Mouse (Mus musculus) C2C12 (cell line): Measurements from ENCODE around the gene Cdc20.

Experiments
- CTCF ChIP-seq: IDR thresholded peaks from one replicate; pipeline ENCODE4 v1.5.1; 2011; ENCODE audit not compliant: control insufficient read depth, insufficient read depth, insufficient read length
- USF1 ChIP-seq: IDR thresholded peaks from one replicate; pipeline ENCODE4 v1.6.1; 2011; ENCODE audit warnings: low read depth, mild to moderate bottlenecking, control low read depth, moderate library complexity

GRCm38 (mm10) chr4:118464956-118465355, 27.8 kb upstream of the Cdc20 start:
- no peak for TF ChIP-seq USF1
- TF ChIP-seq CTCF = no peak
